Mouse (Mus musculus) hindbrain, embryonic 13.5 days (tissue): ENCODE results near the gene P4ha1. TPM values are rescaled to one million over a fixed set of nuclear protein-coding genes. Genes with fewer than 3 reads are reported as not detected.

Experiments used
- ATAC-seq: fragments of 200-750 bp; cut with Nextera tagmentation; 2 replicates; pipeline ENCODE4 v1.8.0; 2017; ENCODE audit warnings: moderate TSS enrichment; ENCODE audit not compliant: low FRiP score
- H3K27ac ChIP-seq: fragments of 300-500 bp; sonication (generic); 2 replicates; pipeline ENCODE4 v1.5.1; 2015; ENCODE audit warnings: inconsistent platforms, mild to moderate bottlenecking, moderate library complexity
- H3K27me3 ChIP-seq: fragments of 300-500 bp; sonication (generic); 2 replicates; pipeline ENCODE4 v1.6.1; 2015; ENCODE audit warnings: mild to moderate bottlenecking, inconsistent platforms
- H3K36me3 ChIP-seq: fragments of 300-500 bp; sonication (generic); 2 replicates; pipeline ENCODE4 v1.6.1; 2015; ENCODE audit warnings: mild to moderate bottlenecking, inconsistent platforms
- H3K4me1 ChIP-seq: fragments of 300-500 bp; sonication (generic); replicated peaks from 2 replicates; pipeline ENCODE4 v1.6.1; 2015; ENCODE audit warnings: inconsistent platforms
- H3K4me2 ChIP-seq: fragments of 300-500 bp; sonication (generic); 2 replicates; pipeline ENCODE4 v1.6.1; 2015; ENCODE audit warnings: inconsistent platforms, mild to moderate bottlenecking, moderate library complexity
- H3K4me3 ChIP-seq: fragments of 300-500 bp; sonication (generic); 2 replicates; pipeline ENCODE4 v1.5.1; 2015; ENCODE audit warnings: mild to moderate bottlenecking, inconsistent platforms
- H3K9ac ChIP-seq: fragments of 300-500 bp; sonication (generic); 2 replicates; pipeline ENCODE4 v1.6.1; 2015; ENCODE audit warnings: mild to moderate bottlenecking, inconsistent platforms
- H3K9me3 ChIP-seq: fragments of 300-500 bp; sonication (generic); 2 replicates; pipeline ENCODE4 v1.6.1; 2016; ENCODE audit warnings: inconsistent platforms
- WGBS: fragments of 180-500 bp; shearing (Covaris S2); methylation state at CpG from one replicate; pipeline ENCODE4 v1.1.7; 2015; 5-methylcytosine and 5-hydroxymethylcytosine counted together
- polyA plus RNA-seq: library from polyadenylated mRNA; unstranded; fragments of >200 nt; fragmentation: Nextera tagmentation; extraction: Ambion mirVana; gene quantifications from 2 replicates; pipeline ENCODE4 v1.2.1, GENCODE M21; 2015

P4ha1 gene
- 28.7 and 29.9 TPM in 2 replicates for polyA plus RNA-seq

- H3K4me1 ChIP-seq, result peaks cover 22% of the 10 kb centered on the region
- no peaks in the 10 kb centered on the region for H3K36me3 ChIP-seq
- no peaks in the 10 kb centered on the region for H3K27me3 ChIP-seq
- H3K27ac ChIP-seq, result peak within 1 kb of the TSS; percentile 97
- under 1% methylated on average over 39 of the region's 39 CpGs for WGBS
- H3K9ac ChIP-seq, result peak within 1 kb of the TSS; percentile 91
- H3K9me3 ChIP-seq, result no peaks in the 10 kb centered on the region
- peak; percentile 99 for ATAC-seq
- peak within 1 kb of the TSS; percentile 89 for H3K4me2 ChIP-seq
- H3K4me3 ChIP-seq, result peak within 1 kb of the TSS; percentile 81
Measured at GRCm38 (mm10) chr10:59323100-59323487, at the start of gene P4ha1. P4ha1 (plus strand) TSS chr10:59323296.

GRCm38 (mm10) chr10:59275745-59276144 is 47.4 kb upstream of the P4ha1 start:
- H3K27ac ChIP-seq, result no peak overlapping the region
- no peak for ATAC-seq
- no peak overlapping the region for H3K4me2 ChIP-seq
- H3K4me1 ChIP-seq, result no peaks in the 10 kb centered on the region
- 88% methylated on average over 5 of the region's 5 CpGs for WGBS
- no peaks in the 10 kb centered on the region for H3K27me3 ChIP-seq
- no peak overlapping the region for H3K9ac ChIP-seq
- no peaks in the 10 kb centered on the region for H3K36me3 ChIP-seq
- no peaks in the 10 kb centered on the region for H3K9me3 ChIP-seq
- no peak overlapping the region for H3K4me3 ChIP-seq

- H3K9ac ChIP-seq, result no peak overlapping the region
- H3K4me3 ChIP-seq, result no peak overlapping the region
- H3K36me3 ChIP-seq, result no peaks in the 10 kb centered on the region
- 74% methylated on average over 10 of the region's 10 CpGs for WGBS
- no peaks in the 10 kb centered on the region for H3K27me3 ChIP-seq
- H3K9me3 ChIP-seq, result no peaks in the 10 kb centered on the region
- H3K4me1 ChIP-seq, result no peaks in the 10 kb centered on the region
- ATAC-seq, result no peak
- no peak overlapping the region for H3K4me2 ChIP-seq
- H3K27ac ChIP-seq, result no peak overlapping the region
Measured at GRCm38 (mm10) chr10:59277116-59277515, 46.0 kb upstream of the P4ha1 start.

- no peak overlapping the region for H3K4me3 ChIP-seq
- no peak overlapping the region for H3K9ac ChIP-seq
- H3K36me3 ChIP-seq, result no peaks in the 10 kb centered on the region
- WGBS, result 61% methylated on average over 5 of the region's 5 CpGs
- no peaks in the 10 kb centered on the region for H3K27me3 ChIP-seq
- no peaks in the 10 kb centered on the region for H3K9me3 ChIP-seq
- no peaks in the 10 kb centered on the region for H3K4me1 ChIP-seq
- no peak for ATAC-seq
- no peak overlapping the region for H3K4me2 ChIP-seq
- no peak overlapping the region for H3K27ac ChIP-seq
Measured at GRCm38 (mm10) chr10:59277729-59278475, 45.2 kb upstream of the P4ha1 start.

GRCm38 (mm10) chr10:59283164-59283563 is 39.9 kb upstream of the P4ha1 start:
- 95% methylated on average over 3 of the region's 3 CpGs for WGBS
- H3K9me3 ChIP-seq, result no peaks in the 10 kb centered on the region

GRCm38 (mm10) chr10:59283749-59284148 is 39.3 kb upstream of the P4ha1 start:
- Histone ChIP-seq H3K9me3 (no peaks in the 10 kb centered on the region), H3K27ac (no peak overlapping the region), H3K4me2 (no peak overlapping the region), H3K9ac (no peak overlapping the region), H3K4me3 (no peak overlapping the region), H3K36me3 (no peaks in the 10 kb centered on the region), H3K27me3 (no peaks in the 10 kb centered on the region), H3K4me1 (no peaks in the 10 kb centered on the region)
- 35% methylated on average over 1 of the region's 1 CpGs for WGBS
- ATAC-seq, result no peak

More at GRCm38 (mm10) chr10:59283164-59283563, 39.9 kb upstream of the P4ha1 start:
- Histone ChIP-seq H3K4me2 (no peak overlapping the region), H3K27ac (no peak overlapping the region), H3K27me3 (no peaks in the 10 kb centered on the region), H3K9ac (no peak overlapping the region), H3K4me3 (no peak overlapping the region), H3K36me3 (no peaks in the 10 kb centered on the region), H3K4me1 (no peaks in the 10 kb centered on the region)
- no peak for ATAC-seq

GRCm38 (mm10) chr10:59285530-59285929 is 37.6 kb upstream of the P4ha1 start:
- no peak overlapping the region for H3K4me3 ChIP-seq
- no peak for ATAC-seq
- H3K9me3 ChIP-seq, result no peaks in the 10 kb centered on the region
- H3K9ac ChIP-seq, result no peak overlapping the region
- no peak overlapping the region for H3K4me2 ChIP-seq
- H3K27me3 ChIP-seq, result no peaks in the 10 kb centered on the region
- WGBS, result 72% methylated on average over 5 of the region's 5 CpGs
- H3K4me1 ChIP-seq, result no peaks in the 10 kb centered on the region
- no peaks in the 10 kb centered on the region for H3K36me3 ChIP-seq
- no peak overlapping the region for H3K27ac ChIP-seq

GRCm38 (mm10) chr10:59287251-59287650 is 35.8 kb upstream of the P4ha1 start:
- Histone ChIP-seq H3K27ac (no peak overlapping the region), H3K9ac (no peak overlapping the region), H3K4me2 (no peak overlapping the region), H3K4me1 (no peaks in the 10 kb centered on the region), H3K9me3 (no peaks in the 10 kb centered on the region), H3K4me3 (no peak overlapping the region), H3K27me3 (no peaks in the 10 kb centered on the region), H3K36me3 (no peaks in the 10 kb centered on the region)
- no peak for ATAC-seq
- WGBS, result 61% methylated on average over 2 of the region's 2 CpGs

- Histone ChIP-seq H3K9ac (no peak overlapping the region), H3K27me3 (no peaks in the 10 kb centered on the region), H3K27ac (no peak overlapping the region), H3K4me1 (no peaks in the 10 kb centered on the region), H3K4me3 (no peak overlapping the region), H3K4me2 (no peak overlapping the region), H3K9me3 (no peaks in the 10 kb centered on the region), H3K36me3 (no peaks in the 10 kb centered on the region)
- ATAC-seq, result no peak
- 65% methylated on average over 3 of the region's 3 CpGs for WGBS
Measured at GRCm38 (mm10) chr10:59287662-59288061, 35.4 kb upstream of the P4ha1 start.

GRCm38 (mm10) chr10:59289062-59289461 is 34.0 kb upstream of the P4ha1 start:
- H3K36me3 ChIP-seq, result no peaks in the 10 kb centered on the region
- H3K4me3 ChIP-seq, result no peak overlapping the region
- ATAC-seq, result no peak
- no peaks in the 10 kb centered on the region for H3K4me1 ChIP-seq
- no peak overlapping the region for H3K9ac ChIP-seq
- WGBS, result 54% methylated on average over 8 of the region's 8 CpGs
- H3K27me3 ChIP-seq, result no peaks in the 10 kb centered on the region
- H3K4me2 ChIP-seq, result no peak overlapping the region
- no peak overlapping the region for H3K27ac ChIP-seq
- no peaks in the 10 kb centered on the region for H3K9me3 ChIP-seq

- Histone ChIP-seq H3K9me3 (no peaks in the 10 kb centered on the region), H3K4me2 (no peak overlapping the region), H3K4me3 (no peak overlapping the region), H3K27ac (no peak overlapping the region), H3K4me1 (no peaks in the 10 kb centered on the region), H3K9ac (no peak overlapping the region), H3K36me3 (no peaks in the 10 kb centered on the region), H3K27me3 (no peaks in the 10 kb centered on the region)
- WGBS, result 49% methylated on average over 3 of the region's 3 CpGs
- no peak for ATAC-seq
Measured at GRCm38 (mm10) chr10:59291536-59291935, 31.6 kb upstream of the P4ha1 start.

GRCm38 (mm10) chr10:59292079-59292478 is 31.0 kb upstream of the P4ha1 start:
- no peaks in the 10 kb centered on the region for H3K4me1 ChIP-seq
- no peak overlapping the region for H3K9ac ChIP-seq
- WGBS, result 90% methylated on average over 7 of the region's 7 CpGs
- no peak overlapping the region for H3K4me2 ChIP-seq
- no peaks in the 10 kb centered on the region for H3K9me3 ChIP-seq
- no peak for ATAC-seq
- no peak overlapping the region for H3K4me3 ChIP-seq
- H3K36me3 ChIP-seq, result no peaks in the 10 kb centered on the region
- H3K27me3 ChIP-seq, result no peaks in the 10 kb centered on the region
- no peak overlapping the region for H3K27ac ChIP-seq

GRCm38 (mm10) chr10:59292558-59292957 is 30.5 kb upstream of the P4ha1 start:
- Histone ChIP-seq H3K9me3 (no peaks in the 10 kb centered on the region), H3K27ac (no peak overlapping the region), H3K4me3 (no peak overlapping the region), H3K36me3 (no peaks in the 10 kb centered on the region), H3K4me1 (no peaks in the 10 kb centered on the region), H3K9ac (no peak overlapping the region), H3K4me2 (no peak overlapping the region), H3K27me3 (no peaks in the 10 kb centered on the region)
- 39% methylated on average over 4 of the region's 4 CpGs for WGBS
- ATAC-seq, result peak; percentile 67
